Mouse (Mus musculus) layer of hippocampus, adult 9-10 months (tissue): Measurements from ENCODE around the gene Mst1r.

Experiments
- DNase-seq: peaks from one replicate; pipeline ENCODE4 v3.0.0; 2022; ENCODE audit warnings: low spot score

Gene Mst1r

GRCm38 (mm10) chr9:107914764-107915420 lies 8.2 kb downstream of the Mst1r start:
- no peak for DNase-seq

DNA sequence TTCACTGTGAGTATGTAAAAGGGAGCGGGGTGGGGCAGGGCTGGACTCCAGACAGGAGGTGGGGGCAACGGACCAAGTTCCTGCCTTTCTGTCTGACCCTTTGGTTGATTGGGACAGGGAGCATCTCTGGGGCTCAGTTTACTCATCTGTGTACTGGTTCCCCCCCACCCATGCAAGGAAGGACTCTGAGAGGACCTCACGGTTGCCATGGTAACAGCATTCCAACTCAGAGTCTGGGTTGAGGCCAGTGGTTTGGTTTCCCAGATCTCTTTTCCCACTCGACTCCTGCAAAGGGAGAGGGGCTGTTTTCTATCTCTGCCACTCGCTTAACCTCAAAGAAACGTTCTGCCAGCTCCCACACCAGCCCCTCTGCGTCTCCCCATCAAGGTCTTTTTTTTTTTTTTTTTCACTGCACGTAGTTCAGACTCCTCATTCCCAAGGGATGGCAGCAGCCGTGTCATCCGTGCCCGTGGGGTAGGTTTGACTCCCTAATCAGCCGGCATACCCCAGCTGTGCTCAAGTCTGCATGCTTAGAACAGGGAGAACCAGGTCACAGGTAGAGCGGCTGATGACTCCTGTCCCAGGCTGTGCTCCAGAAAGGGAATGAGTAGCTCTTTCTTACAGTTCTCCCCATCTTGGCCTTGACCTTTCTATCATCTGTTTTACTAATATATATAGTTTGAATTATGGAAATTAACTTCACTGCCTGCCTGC lies 11.4 kb downstream of the Mst1r start:
- no peak for DNase-seq

DNA sequence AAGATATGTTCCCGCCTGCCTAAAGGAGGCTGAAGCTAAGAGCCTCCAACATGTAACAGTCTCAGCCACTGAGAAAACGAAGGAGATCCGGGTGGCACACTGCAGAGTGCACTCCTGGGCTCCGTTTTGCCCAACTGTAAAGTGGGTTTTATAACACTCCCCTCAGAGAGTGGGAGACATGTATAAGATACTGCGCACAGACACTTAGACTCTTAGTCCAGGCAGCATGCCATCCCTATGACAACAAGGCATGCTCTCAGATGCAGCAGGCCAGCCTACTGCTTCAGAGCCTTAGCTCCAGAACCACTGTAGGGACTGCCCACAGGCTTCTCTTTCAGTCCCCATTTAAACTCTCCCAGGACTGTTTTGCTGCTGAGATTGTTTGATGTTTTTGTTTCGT lies 12.2 kb downstream of the Mst1r start:
- no peak for DNase-seq

DNA sequence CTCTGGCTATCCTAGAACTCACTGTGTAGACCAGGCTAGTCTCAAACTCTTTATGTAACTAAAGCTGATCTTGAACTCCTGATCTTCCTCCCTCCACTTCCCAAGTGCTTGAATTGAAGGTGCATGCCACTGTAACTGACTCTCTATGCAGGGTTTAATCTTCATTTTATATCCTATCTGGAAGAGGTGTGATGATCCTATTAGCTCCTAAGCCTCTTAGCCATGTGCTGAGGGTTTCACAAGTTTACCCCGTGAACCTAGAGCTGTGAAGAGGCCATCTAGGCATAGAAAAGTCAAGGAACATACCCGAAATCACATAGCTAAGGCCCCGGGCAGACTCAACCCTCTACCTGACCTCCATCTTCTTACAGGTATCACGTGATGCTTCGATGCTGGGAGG lies 12.8 kb downstream of the Mst1r start:
- DNase-seq, result no peak

- no peak for DNase-seq
Measured at GRCm38 (mm10) chr9:107923021-107923420, 16.3 kb downstream of the Mst1r start.

DNA sequence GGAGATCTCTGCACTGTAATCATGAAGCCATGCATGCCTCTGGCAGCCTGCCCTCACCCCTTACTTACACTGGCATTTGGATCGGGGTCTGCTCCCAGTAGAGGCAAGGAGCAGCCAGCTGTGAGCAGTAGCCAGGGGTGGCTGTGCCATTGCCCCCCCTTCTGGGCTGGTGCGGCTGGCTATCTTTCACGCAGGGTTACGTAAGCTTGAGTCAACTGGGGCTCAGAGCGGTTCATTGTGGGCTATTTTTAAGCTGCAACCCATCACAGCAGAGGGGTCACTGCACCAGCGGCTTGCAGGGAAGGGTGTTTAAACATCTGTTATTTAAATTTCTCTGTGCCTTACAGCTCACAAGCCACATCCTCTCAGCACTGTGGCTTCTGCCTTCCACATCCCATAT lies 17.3 kb downstream of the Mst1r start:
- DNase-seq, result no peak

- no peak for DNase-seq
Measured at GRCm38 (mm10) chr9:107925251-107925650, 18.6 kb downstream of the Mst1r start.

DNA sequence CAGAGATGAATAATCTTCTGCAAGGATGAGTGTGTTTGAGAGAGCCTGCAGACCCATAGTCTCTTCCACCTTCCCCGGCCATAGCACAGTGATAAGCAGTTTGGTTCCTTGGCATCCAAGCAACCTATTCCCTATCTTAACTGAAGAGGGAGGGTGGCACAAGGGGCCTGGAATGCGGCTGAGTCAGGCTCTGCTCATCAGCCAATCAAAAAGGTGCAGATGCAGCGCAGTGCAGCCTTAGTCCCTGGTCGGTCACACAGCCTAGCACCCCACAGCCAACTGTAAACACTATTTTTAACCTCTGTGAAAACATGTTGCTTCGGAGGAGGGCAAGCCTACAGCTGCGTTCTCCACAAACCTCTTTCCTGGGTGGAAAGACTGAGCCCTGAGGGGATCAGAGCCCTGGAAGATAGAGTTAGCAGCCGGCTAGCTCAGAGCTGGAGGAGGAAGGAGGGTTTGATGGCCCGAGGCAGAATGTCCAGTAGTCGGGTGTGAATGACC lies 20.3 kb downstream of the Mst1r start:
- no peak for DNase-seq

DNA sequence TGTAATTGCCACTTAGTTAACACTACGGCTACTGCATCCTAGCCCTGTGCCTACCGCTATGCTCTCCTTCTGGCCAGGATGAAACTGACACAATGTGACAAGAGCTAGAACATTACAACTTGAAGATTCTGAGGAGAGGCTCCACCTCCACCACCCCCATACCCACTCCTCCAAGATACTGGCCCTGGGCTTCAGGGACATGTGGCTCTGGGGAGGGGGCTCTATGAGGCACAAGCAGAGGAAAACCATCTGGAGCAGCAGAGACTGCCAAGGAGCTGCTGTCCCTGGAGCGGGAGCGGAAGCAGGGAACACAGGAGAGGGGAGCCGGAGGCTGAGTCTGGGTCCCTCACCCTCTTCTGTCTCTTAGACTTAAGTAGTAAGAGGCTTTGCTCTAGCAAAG lies 21.1 kb downstream of the Mst1r start:
- DNase-seq, result no peak

GRCm38 (mm10) chr9:107928169-107928568 lies 21.5 kb downstream of the Mst1r start, which contains the start of gene Actl11:
Gene Actl11 (plus strand): TSS chr9:107928469.
- DNase-seq, result no peak

- no peak for DNase-seq
Measured at GRCm38 (mm10) chr9:107932221-107932620, 25.5 kb downstream of the Mst1r start.

- DNase-seq, result no peak
Measured at GRCm38 (mm10) chr9:107934146-107934545, 27.5 kb downstream of the Mst1r start.

DNA sequence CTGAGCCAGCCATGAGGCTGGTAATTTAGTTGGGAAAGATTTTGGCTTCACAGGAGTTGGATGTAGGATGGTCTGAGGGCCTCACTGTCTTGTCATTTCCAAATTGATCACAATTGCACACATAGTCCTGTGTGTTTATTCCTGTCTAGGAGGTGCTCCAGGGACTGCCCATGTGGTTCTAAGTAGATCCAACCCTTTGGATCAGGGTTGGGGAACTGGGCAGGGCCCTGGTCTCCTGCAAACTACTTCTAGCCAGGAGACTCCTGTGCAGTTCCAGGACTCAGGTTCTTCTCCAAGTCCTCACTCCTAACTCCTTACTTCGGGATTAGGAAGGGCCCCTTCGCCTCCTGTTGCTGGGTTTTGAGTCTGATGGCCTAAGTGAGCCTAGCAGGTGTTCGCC lies 28.7 kb downstream of the Mst1r start, which contains the start of gene Camkv:
Gene Camkv, plus strand, starts transcription at position 301 of the 400 bp plus-strand sequence.
- DNase-seq, result no peak

DNA sequence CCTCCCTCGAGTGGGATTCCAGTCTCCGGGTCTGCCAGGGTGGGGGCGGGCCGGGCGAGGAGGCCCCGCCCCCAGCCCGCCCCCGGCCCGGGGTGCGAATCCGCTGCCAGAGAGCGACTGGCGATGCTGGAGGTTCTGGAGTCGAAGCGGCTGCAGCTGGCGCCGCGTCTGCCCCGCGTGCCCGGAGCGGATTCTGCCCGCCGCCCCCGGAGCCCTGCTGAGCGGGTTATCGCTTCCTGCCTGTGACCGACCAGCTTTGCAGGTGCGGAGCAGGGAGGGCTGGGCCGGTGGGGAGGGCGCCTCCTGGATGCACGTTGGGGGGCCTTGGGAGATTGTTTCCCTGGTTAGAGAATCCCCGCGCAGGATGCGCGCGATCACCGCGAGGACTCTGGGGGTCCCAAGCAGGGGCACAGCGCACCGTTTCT lies 29.1 kb downstream of the Mst1r start:
- DNase-seq, result no peak

DNA sequence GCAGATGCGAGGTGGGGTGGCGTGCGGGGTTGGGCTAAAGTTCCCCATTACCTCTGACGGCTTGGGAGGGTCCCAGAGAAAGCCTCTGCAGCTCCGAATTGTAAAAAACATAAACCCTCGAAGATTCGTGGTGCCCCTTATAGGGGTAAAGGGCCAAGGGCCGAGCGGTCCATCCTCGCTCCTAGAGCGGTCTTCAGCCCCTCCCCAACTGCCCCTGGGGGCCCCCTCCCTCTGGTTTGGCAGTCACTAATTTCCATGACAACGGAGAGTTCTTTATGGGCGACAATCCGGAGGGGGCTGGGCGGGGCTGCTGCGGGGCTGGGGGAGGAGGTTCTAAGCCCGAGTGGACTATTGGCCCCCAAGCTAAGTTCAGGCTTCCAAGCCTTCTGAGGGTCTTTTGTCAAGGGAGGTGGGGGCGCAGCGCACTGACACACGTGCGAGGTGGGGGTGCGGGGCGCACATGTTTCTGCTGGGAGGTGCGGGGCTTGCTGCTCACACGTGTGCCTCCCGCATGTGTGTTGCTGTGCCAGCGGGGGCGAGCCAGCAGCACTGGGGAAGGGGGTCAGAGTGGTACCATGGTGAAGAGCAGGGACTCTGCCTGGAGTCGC lies 29.6 kb downstream of the Mst1r start:
- DNase-seq, result no peak

- DNase-seq, result no peak
Measured at GRCm38 (mm10) chr9:107936831-107937230, 30.2 kb downstream of the Mst1r start.

- DNase-seq, result no peak
Measured at GRCm38 (mm10) chr9:107947241-107948194, 40.8 kb downstream of the Mst1r start.

GRCm38 (mm10) chr9:107949184-107949921 lies 42.7 kb downstream of the Mst1r start:
- no peak for DNase-seq

DNA sequence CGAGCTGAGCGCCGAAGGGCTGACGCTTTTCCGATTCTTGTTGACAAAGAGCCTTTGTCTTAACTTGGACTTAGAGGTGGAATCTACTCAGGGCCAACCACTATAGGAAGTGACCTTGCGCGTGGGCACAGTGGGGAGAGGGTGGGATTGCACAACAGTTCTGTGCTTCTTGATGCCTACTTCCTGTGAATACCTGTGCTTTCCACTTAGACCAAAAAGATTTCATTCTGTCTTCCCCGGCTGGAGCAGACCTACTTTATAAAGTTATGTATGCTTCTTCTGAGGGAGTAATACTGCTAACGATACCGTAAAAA lies 43.2 kb downstream of the Mst1r start, which contains the start of gene Traip:
Gene Traip, plus strand, starts transcription at position 215 of the 314 bp plus-strand sequence.
- DNase-seq, result no peak

- peak; percentile 77 for DNase-seq
Measured at GRCm38 (mm10) chr9:107950460-107951355, 44.0 kb downstream of the Mst1r start.
